ENCODE assay signal across 20 mouse cellular contexts in genomic region chr19:44838321-44838720, GRCm38 (mm10).
DNase-seq lines count a peak whose midpoint lies in the region; ATAC-seq lines count a peak whose summit lies in the region.
"Had no signal": no experiment of that assay in that cellular context is flagged by ENCODE, and none has a peak within 500 bp of the region (broad histone marks: within the 10 kb centered on the region; RNA-seq: fewer than 3 reads in every experiment).

No protein-coding gene starts in this region.

- peak; percentile 48 for DNase-seq in adrenal gland, postnatal 14 days
- no peak for DNase-seq in adrenal gland, postnatal 4 days (ENCODE audit: low spot score in 2 of 2)
- peak; percentile 69 for DNase-seq in kidney, adult 18-20 months
- DNase-seq in embryonic facial prominence, embryonic 10.5 days (ENCODE audit: low spot score), result peak; percentile 31
- DNase-seq in kidney, postnatal 25 days, result peak; percentile 72 to 84
- DNase-seq in cerebellum, adult 9-10 months, result no peak
- DNase-seq in left cerebral cortex, postnatal 36 days (ENCODE audit: low spot score in 2 of 2), result no peak
- DNase-seq: cerebellum, adult 9-11 months; gastrocnemius, postnatal 25 days; lung, postnatal 4 days; right cerebral cortex, adult 18-20 months; thymus, postnatal 4 days had no signal

- peaks cover 44% of the 10 kb centered on the region for H3K4me1 ChIP-seq in kidney, embryonic 14.5 days (ENCODE audit: control insufficient read depth, insufficient read depth, low read length)
- H3K4me1 ChIP-seq in embryonic facial prominence, embryonic 10.5 days, result peaks cover 48% of the 10 kb centered on the region

- H3K9me3 ChIP-seq in kidney, embryonic 14.5 days (ENCODE audit: control insufficient read depth, low read length), result no peaks in the 10 kb centered on the region
- no peaks in the 10 kb centered on the region for H3K9me3 ChIP-seq in embryonic facial prominence, embryonic 10.5 days
- H3K9me3 ChIP-seq: forebrain, embryonic 12.5 days; limb, embryonic 13.5 days; midbrain, embryonic 12.5 days had no signal

- no peak for ATAC-seq in kidney, embryonic 14.5 days (ENCODE audit: low FRiP score, low TSS enrichment)
- ATAC-seq: inflammation-experienced regulatory T-cells, adult 6 months had no signal

- H3K27me3 ChIP-seq in kidney, embryonic 14.5 days (ENCODE audit: control insufficient read depth, insufficient read depth, low read length), result peaks cover 48% of the 10 kb centered on the region
- peaks cover 76% of the 10 kb centered on the region for H3K27me3 ChIP-seq in embryonic facial prominence, embryonic 10.5 days (replicated peaks; ENCODE audit: low read depth, poor library complexity, severe bottlenecking)

- H3K9ac ChIP-seq in kidney, embryonic 14.5 days (ENCODE audit: low read depth, low read length), result no peak overlapping the region
- H3K9ac ChIP-seq: forebrain, embryonic 12.5 days; limb, embryonic 13.5 days; liver, embryonic 14.5 days; midbrain, embryonic 12.5 days had no signal

- no peak overlapping the region for H3K4me2 ChIP-seq in kidney, embryonic 14.5 days (replicated peaks; ENCODE audit: low read depth, low read length)
- H3K4me2 ChIP-seq: forebrain, embryonic 12.5 days; midbrain, embryonic 12.5 days had no signal

- intact Hi-C loops in left cerebral cortex, postnatal 36 days (cut with DNase I), result loop anchor here (5.0 kb wide), 1 partner anchor 96 kb away; no protein-coding TSS in a partner anchor

- H3K4me3 ChIP-seq in kidney, embryonic 14.5 days (ENCODE audit: low read length), result no peak overlapping the region
- no peak overlapping the region for H3K4me3 ChIP-seq in embryonic facial prominence, embryonic 10.5 days
- H3K4me3 ChIP-seq: forebrain, embryonic 12.5 days; left cerebral cortex, adult 2 months; midbrain, embryonic 12.5 days; myocyte had no signal

- WGBS in kidney, embryonic 14.5 days, result 18% methylated on average over 9 of the region's 9 CpGs
- WGBS in embryonic facial prominence, embryonic 10.5 days, result 11% methylated on average over 9 of the region's 9 CpGs

- peaks cover 8% of the 10 kb centered on the region; the same call in 1 of the 2 replicates for H3K36me3 ChIP-seq in kidney, embryonic 14.5 days (ENCODE audit: control insufficient read depth, insufficient read depth, low read length)
- H3K36me3 ChIP-seq in embryonic facial prominence, embryonic 10.5 days (replicated peaks), result no peaks in the 10 kb centered on the region
- H3K36me3 ChIP-seq: forebrain, embryonic 12.5 days; limb, embryonic 13.5 days; midbrain, embryonic 12.5 days had no signal

- no peak overlapping the region for H3K27ac ChIP-seq in kidney, embryonic 14.5 days (ENCODE audit: low read depth, low read length)
- no peak overlapping the region for H3K27ac ChIP-seq in embryonic facial prominence, embryonic 10.5 days (replicated peaks)
- H3K27ac ChIP-seq: forebrain, embryonic 12.5 days; left cerebral cortex, adult 2 months; limb, embryonic 13.5 days; liver, embryonic 14.5 days; midbrain, embryonic 12.5 days had no signal

Comparison
In these comparisons a context has a peak if more than half of its experiments do, and no peak if none do; other contexts are left out.
1. DNase-seq: peak in adrenal gland, postnatal 14 days (single experiment), kidney, adult 18-20 months (single experiment), embryonic facial prominence, embryonic 10.5 days (single experiment) and kidney, postnatal 25 days (2 of 2); none in adrenal gland, postnatal 4 days (0 of 2), cerebellum, adult 9-10 months (single experiment) and left cerebral cortex, postnatal 36 days (0 of 2).